Mouse (Mus musculus) stomach, postnatal 0 days (tissue): ENCODE data around the gene Ddx6.

Experiments used
- CTCF ChIP-seq: IDR thresholded peaks from 2 replicates; pipeline ENCODE4 v1.5.1; 2016; ENCODE audit warnings: antibody characterized with exemption, low read depth, mild to moderate bottlenecking, moderate library complexity
- EP300 ChIP-seq: optimal IDR thresholded peaks from 2 replicates; pipeline ENCODE3; 2016; ENCODE audit warnings: antibody characterized with exemption

- TF ChIP-seq CTCF (no peak), EP300 (no peak)
Measured at GRCm38 (mm10) chr9:44671416-44671815, 66.7 kb downstream of the Ddx6 start.
